In genomic region chr11:79584191-79584590, GRCm38 (mm10) we compare ENCODE assay signal across 8 mouse cellular contexts. TPM values are rescaled to one million over a fixed set of nuclear protein-coding genes. Genes with fewer than 3 reads are reported as not detected.
DNase-seq lines count a peak whose midpoint lies in the region; ATAC-seq lines count a peak whose summit lies in the region.

No protein-coding gene starts in this region.

- no peak overlapping the region for H3K27ac ChIP-seq in kidney, embryonic 16.5 days (ENCODE audit: low read length)
- no peak overlapping the region for H3K27ac ChIP-seq in liver, embryonic 13.5 days
- no peak overlapping the region for H3K27ac ChIP-seq in neural tube, embryonic 13.5 days (replicated peaks)

- no peak overlapping the region for H3K4me3 ChIP-seq in kidney, embryonic 16.5 days (ENCODE audit: low read length)
- H3K4me3 ChIP-seq in liver, embryonic 13.5 days (replicated peaks), result no peak overlapping the region
- no peak overlapping the region for H3K4me3 ChIP-seq in neural tube, embryonic 13.5 days

- 10% methylated on average over 5 of the region's 5 CpGs for WGBS in kidney, embryonic 16.5 days
- WGBS in liver, embryonic 13.5 days (ENCODE audit: insufficient replicate concordance), result 7% methylated on average over 5 of the region's 5 CpGs
- 8% methylated on average over 5 of the region's 5 CpGs for WGBS in neural tube, embryonic 13.5 days

- no peaks in the 10 kb centered on the region for H3K36me3 ChIP-seq in kidney, embryonic 16.5 days (ENCODE audit: insufficient read depth, low read length)
- H3K36me3 ChIP-seq in liver, embryonic 13.5 days, result no peaks in the 10 kb centered on the region
- H3K36me3 ChIP-seq in neural tube, embryonic 13.5 days, result peaks cover 10% of the 10 kb centered on the region

- no peaks in the 10 kb centered on the region for H3K9me3 ChIP-seq in kidney, embryonic 16.5 days (ENCODE audit: low read length)
- H3K9me3 ChIP-seq in liver, embryonic 13.5 days (replicated peaks), result no peaks in the 10 kb centered on the region
- no peaks in the 10 kb centered on the region for H3K9me3 ChIP-seq in neural tube, embryonic 13.5 days

- ATAC-seq in CD4-positive, CD25-positive, alpha-beta regulatory T cell, adult 4 months, result peak; percentile 79
- peak; percentile 60; the same call in 1 of the 2 replicates for ATAC-seq in kidney, embryonic 16.5 days (ENCODE audit: low FRiP score, low TSS enrichment)
- ATAC-seq in liver, embryonic 13.5 days (ENCODE audit: low read depth), result no peak
- peak; percentile 85 for ATAC-seq in neural tube, embryonic 13.5 days (ENCODE audit: low read depth)

- no peak overlapping the region for H3K4me2 ChIP-seq in kidney, embryonic 16.5 days (replicated peaks; ENCODE audit: low read depth, low read length)
- H3K4me2 ChIP-seq in liver, embryonic 13.5 days, result no peak overlapping the region
- H3K4me2 ChIP-seq in neural tube, embryonic 13.5 days, result no peak overlapping the region

- peak; percentile 62 for DNase-seq in T-cell, adult 2 months (ENCODE audit: low spot score)
- peak; percentile 88 for DNase-seq in cerebellum, postnatal 14 days
- DNase-seq in frontal cortex, postnatal 36 days (ENCODE audit: low spot score in 2 of 2), result peak; percentile 72 to 85
- DNase-seq in liver, embryonic 13.5 days, result peak; percentile 33
- DNase-seq in thymus, postnatal 10 days (ENCODE audit: low spot score in 2 of 2), result peak; percentile 50 to 75

- peaks cover 4% of the 10 kb centered on the region for H3K27me3 ChIP-seq in kidney, embryonic 16.5 days (ENCODE audit: insufficient read depth, low read length)
- H3K27me3 ChIP-seq in liver, embryonic 13.5 days, result peaks cover 13% of the 10 kb centered on the region
- peaks cover under 1% of the 10 kb centered on the region; the same call in 1 of the 2 replicates for H3K27me3 ChIP-seq in neural tube, embryonic 13.5 days

- peaks cover 5% of the 10 kb centered on the region; the same call in 1 of the 2 replicates for H3K4me1 ChIP-seq in kidney, embryonic 16.5 days (ENCODE audit: insufficient read depth, low read length)
- H3K4me1 ChIP-seq in liver, embryonic 13.5 days (replicated peaks), result no peaks in the 10 kb centered on the region
- no peaks in the 10 kb centered on the region for H3K4me1 ChIP-seq in neural tube, embryonic 13.5 days (replicated peaks)

- H3K9ac ChIP-seq in kidney, embryonic 16.5 days (replicated peaks; ENCODE audit: low read length), result no peak overlapping the region
- H3K9ac ChIP-seq in liver, embryonic 13.5 days, result no peak overlapping the region
- no peak overlapping the region for H3K9ac ChIP-seq in neural tube, embryonic 13.5 days

RNA-seq across cellular contexts. Expression of gene Rab11fip4, which starts 6.8 kb away (rescaled TPM):
- 10 to 100 TPM in 1 of 2 experiments, 1 to 10 TPM in 1; 8.3 to 13.0 TPM for polyA plus RNA-seq in CD4-positive, CD25-positive, alpha-beta regulatory T cell, adult 4 months (2017; shearing (Covaris generic))
- 11.0 and 11.4 TPM in 2 replicates for polyA plus RNA-seq in kidney, embryonic 16.5 days (2015; fragmentation: Nextera tagmentation; extraction: Ambion mirVana)
- 0.47 and 0.75 TPM in 2 replicates for polyA plus RNA-seq in liver, embryonic 13.5 days (2015; fragmentation: Nextera tagmentation; extraction: Ambion mirVana)
- polyA plus RNA-seq in neural tube, embryonic 13.5 days (2015; fragmentation: Nextera tagmentation; extraction: Ambion mirVana), result 24.6 and 25.4 TPM in 2 replicates

RNA-seq across cellular contexts. Expression of gene Evi2a, which starts 53.8 kb away (rescaled TPM):
- 10 to 100 TPM; 43.8 to 53.2 TPM for polyA plus RNA-seq in CD4-positive, CD25-positive, alpha-beta regulatory T cell, adult 4 months (2017; shearing (Covaris generic))
- polyA plus RNA-seq in kidney, embryonic 16.5 days (2015; fragmentation: Nextera tagmentation; extraction: Ambion mirVana), result 2.3 and 4.0 TPM in 2 replicates
- polyA plus RNA-seq in liver, embryonic 13.5 days (2015; fragmentation: Nextera tagmentation; extraction: Ambion mirVana), result 5.0 and 5.8 TPM in 2 replicates
- polyA plus RNA-seq in neural tube, embryonic 13.5 days (2015; fragmentation: Nextera tagmentation; extraction: Ambion mirVana), result 3.5 and 3.8 TPM in 2 replicates

RNA-seq across cellular contexts. Expression of gene Evi2, which starts 53.8 kb away (rescaled TPM):
- 1 to 10 TPM; 5.2 to 6.9 TPM for polyA plus RNA-seq in CD4-positive, CD25-positive, alpha-beta regulatory T cell, adult 4 months (2017; shearing (Covaris generic))
- 0.51 and 0.56 TPM in 2 replicates for polyA plus RNA-seq in kidney, embryonic 16.5 days (2015; fragmentation: Nextera tagmentation; extraction: Ambion mirVana)
- polyA plus RNA-seq in liver, embryonic 13.5 days (2015; fragmentation: Nextera tagmentation; extraction: Ambion mirVana), result 0.43 and 0.82 TPM in 2 replicates
- polyA plus RNA-seq in neural tube, embryonic 13.5 days (2015; fragmentation: Nextera tagmentation; extraction: Ambion mirVana), result 0.63 TPM in 2 replicates

Comparison
In these comparisons a context has a peak if more than half of its experiments do, and no peak if none do; other contexts are left out.
1. DNase-seq: peak in every context shown above with its lines; median percentile 88 in cerebellum, postnatal 14 days; 78 in frontal cortex, postnatal 36 days; 62 in thymus, postnatal 10 days; 62 in T-cell, adult 2 months; 33 in liver, embryonic 13.5 days.